Mouse (Mus musculus): Measurements from ENCODE around the gene Med22. TPM values are rescaled to one million over a fixed set of nuclear protein-coding genes. Genes with fewer than 3 reads are reported as not detected.
"Not testable (repeated sequence)": the region's sequence is repeated elsewhere in the genome, so short reads cannot be mapped to it uniquely, and the experiment has no call there.

The Med22 gene
- polyA plus RNA-seq, 1 experiment from 2014 or later = 35.2 TPM

- ATAC-seq (replicated peaks; ENCODE audit: insufficient number of reproducible peaks, insufficient read depth, low FRiP score, low read depth) = peak; percentile 93
- Histone ChIP-seq H3K27ac (peak within 1 kb of the TSS; percentile 90), H3K4me3 (peak within 1 kb of the TSS; percentile 90), H3K4me2 (peak within 1 kb of the TSS; percentile 81), H3K4me1 (replicated peaks) (peaks cover 24% of the 10 kb centered on the region), H3K27me3 (no peaks in the 10 kb centered on the region), H3K9ac (peak within 1 kb of the TSS; percentile 85), H3K36me3 (peaks cover 42% of the 10 kb centered on the region), H3K9me3 (replicated peaks) (no peaks in the 10 kb centered on the region)
- WGBS = under 1% methylated on average over 41 of the region's 41 CpGs
Observed at GRCm38 (mm10) chr2:26902467-26903220, 7.8 kb downstream of the Med22 start, which contains the start of gene Surf6. TSS of gene Surf6 (minus strand) at chr2:26902879.

- peak overlapping the region; percentile 90 for H3K27ac ChIP-seq
- peak overlapping the region; percentile 85 for H3K9ac ChIP-seq
- peaks cover 24% of the 10 kb centered on the region for H3K4me1 ChIP-seq (replicated peaks)
- WGBS = 7% methylated on average over 7 of the region's 7 CpGs
- peak overlapping the region; percentile 81 for H3K4me2 ChIP-seq
- H3K4me3 ChIP-seq = peak overlapping the region; percentile 90
- H3K36me3 ChIP-seq = peaks cover 42% of the 10 kb centered on the region
- H3K27me3 ChIP-seq = no peaks in the 10 kb centered on the region
- H3K9me3 ChIP-seq (replicated peaks) = no peaks in the 10 kb centered on the region
- ATAC-seq (replicated peaks; ENCODE audit: insufficient number of reproducible peaks, insufficient read depth, low FRiP score, low read depth) = no peak
Observed at GRCm38 (mm10) chr2:26901834-26902400, 8.6 kb downstream of the Med22 start.

GRCm38 (mm10) chr2:26900731-26901130 is 9.7 kb downstream of the Med22 start:
- no peak overlapping the region for H3K4me2 ChIP-seq
- ATAC-seq (replicated peaks; ENCODE audit: insufficient number of reproducible peaks, insufficient read depth, low FRiP score, low read depth) = no peak
- peaks cover 43% of the 10 kb centered on the region for H3K36me3 ChIP-seq
- no peaks in the 10 kb centered on the region for H3K27me3 ChIP-seq
- H3K9me3 ChIP-seq (replicated peaks) = no peaks in the 10 kb centered on the region
- peaks cover 24% of the 10 kb centered on the region for H3K4me1 ChIP-seq (replicated peaks)
- no peak overlapping the region for H3K9ac ChIP-seq
- no peak overlapping the region for H3K27ac ChIP-seq
- 42% methylated on average over 1 of the region's 1 CpGs for WGBS
- H3K4me3 ChIP-seq = no peak overlapping the region

DNA sequence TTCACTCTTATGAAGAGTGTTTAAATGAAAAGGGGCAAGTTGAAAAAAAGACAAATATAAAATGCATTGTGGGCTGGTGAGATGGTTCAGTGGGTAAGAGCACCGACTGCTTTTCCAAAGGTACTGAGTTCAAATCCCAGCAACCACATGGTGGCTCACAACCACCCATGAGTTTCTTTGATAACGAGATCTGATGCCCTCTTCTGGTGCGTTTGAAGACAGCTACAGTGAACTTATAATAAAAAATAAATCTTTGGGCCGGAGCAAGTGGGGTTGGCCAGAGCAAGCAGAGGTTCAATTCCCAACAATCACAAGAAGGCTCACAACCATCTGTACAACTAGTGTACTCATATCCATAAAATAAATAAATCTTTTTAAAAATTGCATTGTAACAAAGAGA is 14.6 kb downstream of the Med22 start:
- no peak for ATAC-seq (replicated peaks; ENCODE audit: insufficient number of reproducible peaks, insufficient read depth, low FRiP score, low read depth)
- no peaks in the 10 kb centered on the region for H3K27me3 ChIP-seq
- no peaks in the 10 kb centered on the region for H3K4me1 ChIP-seq (replicated peaks)
- H3K4me2 ChIP-seq = no peak overlapping the region
- WGBS = 93% methylated on average over 4 of the region's 4 CpGs
- H3K27ac ChIP-seq = no peak overlapping the region
- H3K9me3 ChIP-seq (replicated peaks) = no peaks in the 10 kb centered on the region
- no peak overlapping the region for H3K9ac ChIP-seq
- peaks cover 82% of the 10 kb centered on the region for H3K36me3 ChIP-seq
- no peak overlapping the region for H3K4me3 ChIP-seq

DNA sequence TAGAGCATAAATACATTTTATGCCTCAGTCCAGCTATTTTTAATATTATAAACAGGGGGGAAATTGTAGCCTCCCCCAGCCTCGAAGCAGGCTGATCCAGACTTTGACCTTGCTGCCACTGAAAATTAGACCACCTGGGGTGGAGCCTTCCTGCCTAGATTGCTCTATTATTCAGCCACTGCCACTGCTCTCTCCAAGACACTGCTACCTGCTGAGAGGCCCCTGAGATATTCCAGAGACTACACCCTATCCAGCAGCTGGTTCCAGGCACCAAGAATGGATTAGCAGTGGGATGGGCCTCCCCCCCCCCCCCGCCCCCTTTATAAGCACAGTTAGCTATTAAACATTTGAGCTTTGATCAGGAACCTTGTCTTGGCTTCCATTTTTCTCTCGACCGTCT is 24.3 kb downstream of the Med22 start:
- H3K27ac ChIP-seq; ATAC-seq (replicated peaks; ENCODE audit: insufficient number of reproducible peaks, insufficient read depth, low FRiP score, low read depth); H3K27me3 ChIP-seq; H3K4me1 ChIP-seq (replicated peaks); H3K9me3 ChIP-seq (replicated peaks); H3K4me3 ChIP-seq; H3K9ac ChIP-seq; H3K4me2 ChIP-seq: not testable (repeated sequence)
- peaks cover 21% of the 10 kb centered on the region for H3K36me3 ChIP-seq
- WGBS = 86% methylated on average over 4 of the region's 4 CpGs

GRCm38 (mm10) chr2:26885541-26885940 is 24.9 kb downstream of the Med22 start:
- WGBS = 94% methylated on average over 2 of the region's 2 CpGs
- peaks cover 16% of the 10 kb centered on the region for H3K36me3 ChIP-seq
- H3K4me1 ChIP-seq (replicated peaks); H3K27ac ChIP-seq; H3K4me2 ChIP-seq; H3K27me3 ChIP-seq; ATAC-seq (replicated peaks; ENCODE audit: insufficient number of reproducible peaks, insufficient read depth, low FRiP score, low read depth); H3K4me3 ChIP-seq; H3K9me3 ChIP-seq (replicated peaks); H3K9ac ChIP-seq: not testable (repeated sequence)

DNA sequence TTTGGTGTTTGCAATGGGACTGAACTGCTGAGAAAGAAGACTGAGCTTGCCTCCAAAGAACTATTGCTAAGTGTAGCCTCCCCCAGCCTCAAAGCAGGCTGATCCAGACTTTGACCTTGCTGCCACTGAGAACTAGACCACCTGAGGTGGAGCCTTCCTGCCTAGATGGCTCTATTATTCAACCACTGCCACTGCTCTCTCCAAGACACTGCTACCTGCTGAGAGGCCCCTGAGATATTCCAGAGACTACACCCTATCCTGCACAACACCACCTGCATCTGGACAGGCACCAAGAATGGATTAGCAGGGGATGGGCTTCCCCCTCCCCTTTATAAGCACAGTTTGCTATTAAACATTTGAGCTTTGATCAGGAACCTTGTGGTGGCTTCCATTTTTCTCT is 31.9 kb downstream of the Med22 start:
- no peaks in the 10 kb centered on the region for H3K36me3 ChIP-seq
- no peak overlapping the region for H3K4me2 ChIP-seq
- no peaks in the 10 kb centered on the region for H3K9me3 ChIP-seq (replicated peaks)
- H3K4me1 ChIP-seq (replicated peaks) = no peaks in the 10 kb centered on the region
- no peak for ATAC-seq (replicated peaks; ENCODE audit: insufficient number of reproducible peaks, insufficient read depth, low FRiP score, low read depth)
- no peak overlapping the region for H3K9ac ChIP-seq
- no peaks in the 10 kb centered on the region for H3K27me3 ChIP-seq
- H3K4me3 ChIP-seq = no peak overlapping the region
- no peak overlapping the region for H3K27ac ChIP-seq

DNA sequence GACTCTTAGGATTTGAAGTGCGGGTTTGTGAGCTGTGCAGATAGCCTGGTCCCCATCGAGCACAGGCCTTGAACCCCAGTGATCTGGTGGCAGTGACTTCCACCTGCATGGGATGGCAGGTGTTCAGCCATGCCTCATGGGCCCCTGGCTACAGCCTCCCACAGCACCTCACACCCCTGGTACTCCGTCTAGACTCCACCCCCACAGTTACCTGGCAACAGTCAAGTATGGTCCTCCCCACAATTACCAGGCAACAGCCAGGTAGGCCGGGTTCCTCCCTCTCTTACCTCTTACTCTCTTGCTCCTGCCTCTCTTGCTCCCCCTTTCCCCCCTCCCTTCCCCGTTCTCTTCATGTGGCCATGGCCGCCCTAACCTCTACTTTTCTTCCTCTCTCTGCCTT is 39.8 kb downstream of the Med22 start:
- 56% methylated on average over 6 of the region's 6 CpGs for WGBS
- H3K4me2 ChIP-seq = no peak overlapping the region
- H3K9me3 ChIP-seq (replicated peaks) = no peaks in the 10 kb centered on the region
- H3K9ac ChIP-seq = no peak overlapping the region
- no peaks in the 10 kb centered on the region for H3K4me1 ChIP-seq (replicated peaks)
- H3K27ac ChIP-seq = no peak overlapping the region
- no peaks in the 10 kb centered on the region for H3K36me3 ChIP-seq
- ATAC-seq (replicated peaks; ENCODE audit: insufficient number of reproducible peaks, insufficient read depth, low FRiP score, low read depth) = no peak
- no peak overlapping the region for H3K4me3 ChIP-seq
- H3K27me3 ChIP-seq = peaks cover 14% of the 10 kb centered on the region; the same call in 1 of the 2 replicates

- H3K4me2 ChIP-seq = no peak within 1 kb of the TSS
- WGBS = 51% methylated on average over 3 of the region's 3 CpGs
- H3K4me1 ChIP-seq (replicated peaks) = no peaks in the 10 kb centered on the region
- no peaks in the 10 kb centered on the region for H3K36me3 ChIP-seq
- no peak for ATAC-seq (replicated peaks; ENCODE audit: insufficient number of reproducible peaks, insufficient read depth, low FRiP score, low read depth)
- no peaks in the 10 kb centered on the region for H3K9me3 ChIP-seq (replicated peaks)
- no peak within 1 kb of the TSS for H3K9ac ChIP-seq
- no peak within 1 kb of the TSS for H3K4me3 ChIP-seq
- H3K27ac ChIP-seq = no peak within 1 kb of the TSS
- peaks cover 6% of the 10 kb centered on the region; the same call in 1 of the 2 replicates for H3K27me3 ChIP-seq
Observed at GRCm38 (mm10) chr2:26864879-26865278, 45.6 kb downstream of the Med22 start, which contains the start of gene Abo. TSS of gene Abo (minus strand) at chr2:26864979.

DNA sequence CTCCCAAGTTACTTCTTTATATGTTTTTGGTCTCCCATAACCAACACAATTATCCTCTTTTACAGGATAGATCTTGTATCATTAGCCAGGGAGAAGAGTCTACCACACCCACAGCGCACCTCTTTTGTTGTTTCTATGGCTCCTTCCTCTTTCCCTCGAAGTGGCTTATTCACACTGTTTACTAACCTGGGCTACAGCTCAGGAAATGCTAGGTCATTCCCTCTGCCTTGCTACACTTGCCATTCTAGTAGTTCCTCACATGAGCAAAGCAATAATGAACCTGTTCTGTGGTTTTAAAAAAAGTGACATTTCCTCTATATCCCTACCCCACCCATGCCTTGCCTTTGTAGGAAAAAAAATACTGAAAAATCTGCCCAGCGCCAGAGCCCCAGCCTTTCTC is 47.6 kb downstream of the Med22 start:
- no peak overlapping the region for H3K4me3 ChIP-seq
- H3K27ac ChIP-seq = no peak overlapping the region
- no peaks in the 10 kb centered on the region for H3K9me3 ChIP-seq (replicated peaks)
- no peaks in the 10 kb centered on the region for H3K4me1 ChIP-seq (replicated peaks)
- H3K9ac ChIP-seq = no peak overlapping the region
- ATAC-seq (replicated peaks; ENCODE audit: insufficient number of reproducible peaks, insufficient read depth, low FRiP score, low read depth) = no peak
- no peaks in the 10 kb centered on the region for H3K36me3 ChIP-seq
- WGBS = 63% methylated on average over 3 of the region's 3 CpGs
- H3K4me2 ChIP-seq = no peak overlapping the region
- H3K27me3 ChIP-seq = no peaks in the 10 kb centered on the region; the same call in 1 of the 2 replicates
